Mouse (Mus musculus) left cerebral cortex, adult 18-20 months (tissue): ENCODE measurements around the gene Hist1h2bb. TPM values are rescaled to one million over a fixed set of nuclear protein-coding genes. Genes with fewer than 3 reads are reported as not detected.

Experiments
- DNase-seq, 2 experiments: peaks; one replicate each; pipeline ENCODE4 v3.0.0; 2021 to 2022; ENCODE audit warnings: low spot score in 2 of 2, mixed read lengths in 1 of 2
- total RNA-seq, 2 experiments: library from RNA; stranded (reverse); gene quantifications; 2 replicates each; pipeline ENCODE4 v1.2.3; 2021

The Hist1h2bb gene
- total RNA-seq, 2 experiments from 2014 or later, result 17.8 to 19.6 TPM

DNA sequence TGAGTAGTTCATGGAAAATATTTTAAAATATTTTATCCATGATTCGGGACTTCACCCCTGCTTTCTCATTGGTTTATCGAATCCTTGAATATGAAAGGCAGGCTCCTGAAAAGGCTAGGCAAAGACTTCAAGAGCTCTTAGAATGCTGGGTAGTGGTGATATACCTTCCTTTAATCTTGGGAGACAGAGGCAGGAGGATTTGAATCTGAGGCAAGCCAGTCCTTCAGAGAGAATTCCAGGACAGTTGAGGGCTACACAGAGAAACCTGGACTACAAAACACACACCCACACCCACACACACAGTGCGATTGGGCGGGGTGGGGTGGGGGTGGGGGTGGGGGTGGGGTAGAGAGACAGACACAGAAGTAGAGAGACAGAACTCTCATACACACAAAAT, 1.4 kb downstream of the Hist1h2bb start:
- no peak for DNase-seq

DNA sequence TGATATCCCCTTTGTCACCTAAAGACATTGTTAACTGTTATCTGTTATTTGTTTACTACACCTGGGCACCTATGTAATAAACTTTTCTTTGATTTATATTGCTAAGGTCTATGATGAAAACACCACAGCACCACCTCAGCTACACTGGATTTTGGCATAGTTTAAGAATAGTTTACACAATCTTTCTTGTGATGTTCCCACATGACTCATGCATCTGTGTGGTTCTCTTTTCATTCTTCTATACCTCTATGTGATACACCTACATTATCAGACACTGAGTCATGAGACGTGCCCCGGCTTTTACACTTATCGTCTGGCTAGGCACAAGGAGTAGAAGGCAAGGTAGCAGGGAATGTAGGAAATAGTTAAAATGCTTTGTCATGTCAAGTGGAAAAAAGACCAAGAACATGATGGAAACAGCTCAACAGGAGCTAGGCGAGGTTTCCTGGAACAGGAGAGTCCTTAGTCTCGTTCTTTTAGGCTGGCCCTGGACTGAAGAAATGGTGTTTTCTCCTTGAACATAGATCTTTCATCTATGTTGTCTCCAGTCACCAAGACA, 3.1 kb downstream of the Hist1h2bb start:
- no peak for DNase-seq

GRCm38 (mm10) chr13:23750839-23751477, 4.4 kb downstream of the Hist1h2bb start, which contains the start of gene Hist1h2ab:
Gene Hist1h2ab (plus strand): TSS chr13:23751126.
- DNase-seq, result peak in 1 of 2 experiments; percentile 38

- DNase-seq, result no peak
These were observed 5.0 kb downstream of the Hist1h2bb start for GRCm38 (mm10) chr13:23751478-23751956.

DNA sequence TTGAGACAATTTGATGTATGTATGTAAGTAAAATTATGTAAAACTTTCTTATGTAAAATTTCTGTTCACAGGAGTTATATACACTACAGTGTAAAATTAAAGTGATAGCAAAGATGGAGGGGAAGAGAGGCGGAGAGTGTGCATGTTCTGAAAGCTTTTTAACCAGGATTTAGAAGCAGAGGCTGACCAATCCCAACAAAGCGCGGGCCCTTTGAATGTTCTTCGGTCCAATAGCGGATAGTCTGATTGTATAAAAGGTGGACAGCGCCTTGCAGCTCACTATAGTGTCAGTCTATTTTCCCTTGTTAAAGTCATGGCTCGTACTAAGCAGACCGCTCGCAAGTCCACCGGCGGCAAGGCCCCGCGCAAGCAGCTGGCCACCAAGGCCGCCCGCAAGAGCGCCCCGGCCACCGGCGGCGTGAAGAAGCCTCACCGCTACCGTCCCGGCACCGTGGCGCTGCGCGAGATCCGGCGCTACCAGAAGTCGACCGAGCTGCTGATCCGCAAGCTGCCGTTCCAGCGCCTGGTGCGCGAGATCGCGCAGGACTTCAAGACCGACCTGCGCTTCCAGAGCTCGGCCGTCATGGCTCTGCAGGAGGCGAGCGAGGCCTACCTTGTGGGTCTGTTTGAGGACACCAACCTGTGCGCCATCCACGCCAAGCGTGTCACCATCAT, 5.7 kb downstream of the Hist1h2bb start, which contains the start of gene Hist1h3b:
Hist1h3b (plus strand) TSS at position 201 of the 675 bp plus-strand sequence.
- peak; percentile 94 to 96 for DNase-seq

- no peak for DNase-seq
These were observed 6.2 kb downstream of the Hist1h2bb start for GRCm38 (mm10) chr13:23752742-23753172.

- no peak for DNase-seq
These were observed 7.0 kb downstream of the Hist1h2bb start for GRCm38 (mm10) chr13:23753314-23754078.

DNA sequence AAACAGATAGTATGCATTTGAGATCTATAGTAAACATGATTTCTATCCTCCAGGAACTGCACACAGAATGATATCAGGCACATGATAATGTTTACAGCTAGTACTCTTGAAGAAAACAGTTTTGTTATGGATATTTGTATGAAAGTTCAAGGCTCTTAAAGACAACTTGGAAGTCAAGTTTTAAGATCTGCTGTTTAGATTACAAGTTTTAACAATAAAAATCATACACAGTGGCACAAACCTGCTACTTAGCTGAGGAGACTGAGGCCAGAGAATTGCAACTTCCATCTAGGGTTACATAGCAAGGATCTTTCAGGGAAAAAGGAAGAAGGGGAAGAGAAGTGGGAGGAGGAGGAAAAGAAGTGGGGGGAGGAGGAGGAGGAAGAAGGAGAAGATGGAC, 8.5 kb downstream of the Hist1h2bb start:
- no peak for DNase-seq

DNA sequence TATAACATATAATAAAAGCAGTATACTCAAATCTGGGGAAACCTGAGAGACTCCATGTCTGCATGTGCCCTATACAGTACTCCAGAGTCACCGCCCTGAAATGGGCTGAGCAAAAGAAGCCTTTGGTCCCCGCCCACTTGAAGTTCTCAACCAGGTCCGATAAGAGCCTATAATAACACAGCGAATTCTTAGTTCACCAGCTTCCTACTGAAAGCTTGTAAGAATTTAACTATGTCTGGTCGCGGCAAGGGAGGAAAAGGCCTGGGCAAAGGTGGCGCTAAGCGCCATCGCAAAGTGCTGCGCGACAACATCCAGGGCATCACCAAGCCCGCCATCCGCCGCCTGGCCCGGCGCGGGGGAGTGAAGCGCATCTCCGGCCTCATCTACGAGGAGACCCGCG, 10.3 kb downstream of the Hist1h2bb start, which contains the start of gene Hist1h4b:
Hist1h4b (plus strand) TSS at position 224 of the 400 bp plus-strand sequence.
- DNase-seq, result peak; percentile 83 to 89

- DNase-seq, result no peak
These were observed 10.8 kb downstream of the Hist1h2bb start for GRCm38 (mm10) chr13:23757211-23757773.

DNA sequence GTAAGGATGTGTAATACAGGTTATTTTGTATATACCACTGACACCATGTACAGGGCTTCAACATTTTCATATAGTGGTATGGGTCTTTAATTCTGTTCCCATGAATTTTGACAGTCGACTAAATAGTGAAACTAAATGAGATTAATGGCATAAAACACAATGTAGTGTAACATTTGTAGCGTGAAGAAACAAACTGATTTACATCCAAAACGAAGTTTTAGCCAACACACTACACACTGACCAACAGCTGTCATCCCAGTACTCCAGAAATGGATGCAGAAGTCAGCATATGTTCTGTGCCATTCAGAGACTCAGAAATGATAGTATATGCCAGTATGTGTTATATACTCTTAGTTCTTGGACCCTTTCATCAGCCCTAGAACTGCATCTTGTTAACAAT, 11.4 kb downstream of the Hist1h2bb start:
- no peak for DNase-seq

DNA sequence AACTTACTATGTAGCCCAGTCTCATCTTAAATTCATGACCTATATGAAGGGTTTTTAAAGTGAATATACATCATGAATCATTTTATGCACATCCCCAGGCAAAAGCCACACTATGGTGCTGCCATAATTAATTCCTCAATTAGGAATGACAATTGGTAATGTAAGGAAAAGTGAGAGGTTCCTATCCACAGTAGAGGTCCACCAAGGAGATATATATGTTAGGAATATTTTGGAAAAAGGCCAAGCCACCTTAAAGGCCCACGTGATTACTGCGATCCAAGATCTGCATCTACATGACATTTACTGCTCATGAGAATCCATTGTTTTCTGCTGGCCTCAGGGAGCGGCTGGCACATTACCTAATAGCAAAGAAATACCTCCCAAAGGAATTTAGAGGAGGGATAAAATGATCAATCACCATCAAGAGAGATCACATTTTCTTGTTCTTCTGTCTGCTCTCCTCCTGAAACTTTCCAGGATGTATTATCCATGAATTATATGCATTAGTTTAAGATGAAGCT, 12.8 kb downstream of the Hist1h2bb start:
- no peak for DNase-seq

- DNase-seq, result no peak
These were observed 13.3 kb downstream of the Hist1h2bb start for GRCm38 (mm10) chr13:23759916-23760239.

DNA sequence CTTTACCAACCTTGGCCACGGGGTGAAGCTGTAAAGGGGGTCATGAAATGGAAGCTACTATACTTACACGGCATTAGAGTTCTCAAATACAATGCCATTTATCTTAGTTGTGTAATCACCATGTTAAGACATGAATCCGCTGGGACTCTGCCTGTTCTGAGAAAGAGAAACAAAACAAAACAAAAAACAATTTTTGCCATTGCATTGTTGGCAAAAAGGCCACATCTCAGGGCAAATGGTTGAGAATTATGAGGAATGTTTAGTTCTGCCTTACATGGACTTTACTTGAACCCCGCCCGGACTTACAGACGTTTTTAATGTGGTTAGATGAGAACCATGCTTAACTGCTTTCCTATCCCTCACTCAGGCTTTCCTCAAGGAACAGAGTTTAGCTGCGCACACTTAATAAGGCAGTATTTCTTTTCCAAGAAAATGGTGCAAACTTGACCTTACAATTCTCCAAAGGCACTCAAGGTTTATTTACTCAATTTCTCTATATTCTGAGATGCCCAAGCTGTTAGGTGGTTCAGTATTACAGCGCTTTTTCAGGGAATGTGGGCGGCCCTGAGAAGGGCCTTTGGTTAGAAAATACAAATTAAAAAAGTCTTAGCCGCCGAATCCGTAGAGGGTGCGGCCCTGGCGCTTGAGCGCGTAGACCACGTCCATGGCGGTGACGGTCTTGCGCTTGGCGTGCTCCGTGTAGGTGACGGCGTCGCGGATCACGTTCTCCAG, 13.9 kb downstream of the Hist1h2bb start:
- DNase-seq, result no peak

DNA sequence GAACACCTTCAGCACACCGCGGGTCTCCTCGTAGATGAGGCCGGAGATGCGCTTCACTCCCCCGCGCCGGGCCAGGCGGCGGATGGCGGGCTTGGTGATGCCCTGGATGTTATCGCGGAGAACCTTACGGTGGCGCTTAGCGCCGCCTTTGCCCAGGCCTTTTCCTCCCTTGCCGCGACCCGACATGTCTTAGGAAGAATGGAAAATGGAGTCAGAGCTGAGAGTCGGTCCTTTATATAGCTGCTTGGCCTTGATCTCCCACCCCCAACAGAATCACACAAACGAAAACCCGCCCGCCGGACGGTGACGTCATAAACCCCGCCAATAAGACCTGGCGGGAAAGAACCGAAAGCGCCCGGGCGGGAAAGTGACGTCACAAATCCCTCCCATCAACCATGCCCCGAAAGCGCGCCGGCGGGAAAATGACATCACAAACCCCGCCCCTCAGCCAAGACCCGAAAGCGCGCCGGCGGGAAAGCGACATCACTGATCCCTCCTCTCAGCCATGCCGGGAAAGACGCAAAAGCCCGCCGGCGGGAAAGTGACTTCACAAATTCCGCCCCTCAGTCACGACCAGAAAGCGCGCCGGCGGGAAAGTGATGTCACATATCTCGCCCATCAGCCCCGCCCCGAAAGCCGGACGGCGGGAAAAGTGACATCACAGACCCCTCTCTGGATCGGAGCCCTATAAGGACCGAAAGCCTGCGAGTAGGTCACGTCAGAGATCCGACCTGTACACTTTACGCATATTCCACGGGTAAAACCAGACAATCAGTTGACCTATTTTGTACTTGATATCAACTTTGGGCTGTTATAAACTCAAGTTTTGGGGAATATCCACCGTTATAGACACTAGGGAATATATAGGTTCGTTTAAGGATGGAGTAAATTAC, 14.7 kb downstream of the Hist1h2bb start, which contains the start of gene Hist1h4a:
Hist1h4a (minus strand) TSS at position 259 of the 893 bp plus-strand sequence.
- DNase-seq, result peak; percentile 99

GRCm38 (mm10) chr13:23761871-23762821, 15.6 kb downstream of the Hist1h2bb start, which contains the start of gene Hist1h3a:
Gene Hist1h3a (minus strand): TSS chr13:23762386.
- DNase-seq, result peak; percentile 50 to 53

DNA sequence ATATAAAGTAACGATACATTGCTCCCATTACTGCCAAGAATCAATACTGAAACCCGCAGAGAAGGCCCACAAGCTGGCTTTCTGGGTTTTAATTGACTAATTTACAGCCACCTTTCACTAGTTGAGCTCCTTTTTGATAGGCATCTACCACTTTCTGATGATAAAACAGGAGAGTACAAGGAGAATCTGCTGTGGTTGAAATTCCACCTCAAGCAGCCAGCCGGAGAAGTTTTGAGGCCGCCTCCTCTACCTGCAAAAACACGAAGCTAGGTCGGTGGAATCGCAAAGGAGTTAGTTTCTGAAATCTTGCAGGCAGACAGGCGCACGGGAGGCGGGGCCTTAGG, 16.7 kb downstream of the Hist1h2bb start:
- DNase-seq, result no peak
